Mouse (Mus musculus) G1E-ER4 (cell line): ENCODE measurements around the gene Wwox. TPM values are rescaled to one million over a fixed set of nuclear protein-coding genes. Genes with fewer than 3 reads are reported as not detected.

ENCODE experiments used
- GATA1 ChIP-seq: IDR thresholded peaks from one replicate; pipeline ENCODE4 v1.8.0; 2012; ENCODE audit warnings: low read length, inconsistent platforms
- polyA plus RNA-seq: library from polyadenylated mRNA; stranded (reverse); fragments of >175 nt; gene quantifications from 2 replicates; pipeline ENCODE4 v1.2.3, GENCODE M21; 2012

Gene Wwox
- polyA plus RNA-seq, 1 experiment = 7.2 TPM

GRCm38 (mm10) chr8:114963282-114963681 lies 523.8 kb downstream of the Wwox start:
- no peak for TF ChIP-seq GATA1

- no peak for TF ChIP-seq GATA1
These were observed 524.8 kb downstream of the Wwox start for GRCm38 (mm10) chr8:114964206-114964605.

- TF ChIP-seq GATA1 = no peak
These were observed 529.4 kb downstream of the Wwox start for GRCm38 (mm10) chr8:114968842-114969241.

- no peak for TF ChIP-seq GATA1
These were observed 531.9 kb downstream of the Wwox start for GRCm38 (mm10) chr8:114971378-114971777.

- TF ChIP-seq GATA1 = no peak
These were observed 533.6 kb downstream of the Wwox start for GRCm38 (mm10) chr8:114973002-114973461.

- no peak for TF ChIP-seq GATA1
These were observed 535.0 kb downstream of the Wwox start for GRCm38 (mm10) chr8:114974336-114974950.

GRCm38 (mm10) chr8:114977746-114978145 lies 538.3 kb downstream of the Wwox start:
- no peak for TF ChIP-seq GATA1

GRCm38 (mm10) chr8:114978206-114978960 lies 538.9 kb downstream of the Wwox start:
- TF ChIP-seq GATA1 = no peak

GRCm38 (mm10) chr8:114979671-114980070 lies 540.2 kb downstream of the Wwox start:
- TF ChIP-seq GATA1 = no peak

GRCm38 (mm10) chr8:114982762-114983161 lies 543.3 kb downstream of the Wwox start:
- no peak for TF ChIP-seq GATA1

- no peak for TF ChIP-seq GATA1
These were observed 545.0 kb downstream of the Wwox start for GRCm38 (mm10) chr8:114984500-114984899.

GRCm38 (mm10) chr8:114985996-114986395 lies 546.5 kb downstream of the Wwox start:
- no peak for TF ChIP-seq GATA1

GRCm38 (mm10) chr8:114986971-114987370 lies 547.5 kb downstream of the Wwox start:
- TF ChIP-seq GATA1 = no peak

- TF ChIP-seq GATA1 = no peak
These were observed 551.6 kb downstream of the Wwox start for GRCm38 (mm10) chr8:114990865-114991613.

- TF ChIP-seq GATA1 = no peak
These were observed 561.3 kb downstream of the Wwox start for GRCm38 (mm10) chr8:115000736-115001135.

GRCm38 (mm10) chr8:115005021-115005420 lies 565.6 kb downstream of the Wwox start:
- TF ChIP-seq GATA1 = no peak
